Mouse (Mus musculus) forebrain, embryonic 14.5 days (tissue): ENCODE data around the gene Med18. TPM values are rescaled to one million over a fixed set of nuclear protein-coding genes. Genes with fewer than 3 reads are reported as not detected.

ENCODE experiments used
- ATAC-seq: fragments of 200-750 bp; cut with Nextera tagmentation; 2 replicates; pipeline ENCODE4 v1.8.0; 2017; ENCODE audit warnings: mild to moderate bottlenecking, moderate library complexity
- DNase-seq: peaks from one replicate; pipeline ENCODE4 v3.0.0-alpha.2; 2015; ENCODE audit warnings: low spot score
- H3K27ac ChIP-seq: fragments of 300-500 bp; sonication (generic); 2 replicates; pipeline ENCODE4 v1.5.1; 2014; ENCODE audit warnings: low read depth, mild to moderate bottlenecking, control low read depth, low read length, moderate library complexity
- H3K27me3 ChIP-seq: fragments of 300-500 bp; sonication (generic); replicated peaks from 2 replicates; pipeline ENCODE4 v1.6.1; 2014; ENCODE audit warnings: low read length, control low read depth, mixed read lengths; ENCODE audit not compliant: control insufficient read depth, insufficient read depth
- H3K36me3 ChIP-seq: fragments of 300-500 bp; sonication (generic); 2 replicates; pipeline ENCODE4 v1.6.1; 2014; ENCODE audit warnings: low read length, control low read depth; ENCODE audit not compliant: control insufficient read depth, insufficient read depth
- H3K4me1 ChIP-seq: fragments of 300-500 bp; sonication (generic); 2 replicates; pipeline ENCODE4 v1.6.1; 2014; ENCODE audit warnings: antibody characterized with exemption, low read length, control low read depth; ENCODE audit not compliant: control insufficient read depth, insufficient read depth
- H3K4me2 ChIP-seq: fragments of 300-500 bp; sonication (generic); 2 replicates; pipeline ENCODE4 v1.6.1; 2014; ENCODE audit warnings: mild to moderate bottlenecking, control low read depth, low read length
- H3K4me3 ChIP-seq: fragments of 300-500 bp; sonication (generic); 2 replicates; pipeline ENCODE4 v1.5.1; 2014; ENCODE audit warnings: low read depth, low read length, control low read depth
- H3K9ac ChIP-seq: fragments of 300-500 bp; sonication (generic); 2 replicates; pipeline ENCODE4 v1.6.1; 2014; ENCODE audit warnings: mild to moderate bottlenecking, low read length, control low read depth, moderate library complexity
- H3K9me3 ChIP-seq: fragments of 300-500 bp; sonication (generic); replicated peaks from 2 replicates; pipeline ENCODE4 v1.6.1; 2016; ENCODE audit warnings: low read length, control low read depth, mixed read lengths; ENCODE audit not compliant: control insufficient read depth
- WGBS: fragments of 180-500 bp; shearing (Covaris S2); extraction: QIAGEN DNeasy Blood & Tissue Kit; methylation state at CpG from one replicate; pipeline ENCODE4 v1.1.7; 2014; 5-methylcytosine and 5-hydroxymethylcytosine counted together
- polyA plus RNA-seq: library from polyadenylated mRNA; unstranded; fragments of >200 nt; fragmentation: Nextera tagmentation; extraction: Ambion mirVana; gene quantifications from 2 replicates; pipeline ENCODE4 v1.2.1, GENCODE M21; 2014

Gene Med18
- polyA plus RNA-seq, 1 experiment from 2014 or later = 6.2 TPM

GRCm38 (mm10) chr4:132444516-132444915 is 19.2 kb downstream of the Med18 start:
- H3K36me3 ChIP-seq = no peaks in the 10 kb centered on the region
- no peaks in the 10 kb centered on the region for H3K4me1 ChIP-seq
- no peak overlapping the region for H3K4me2 ChIP-seq
- no peaks in the 10 kb centered on the region for H3K9me3 ChIP-seq
- ATAC-seq (no peak), DNase-seq (no peak)
- no peaks in the 10 kb centered on the region for H3K27me3 ChIP-seq
- no peak overlapping the region for H3K27ac ChIP-seq
- WGBS = 86% methylated on average over 8 of the region's 8 CpGs
- no peak overlapping the region for H3K9ac ChIP-seq
- H3K4me3 ChIP-seq = no peak overlapping the region

DNA sequence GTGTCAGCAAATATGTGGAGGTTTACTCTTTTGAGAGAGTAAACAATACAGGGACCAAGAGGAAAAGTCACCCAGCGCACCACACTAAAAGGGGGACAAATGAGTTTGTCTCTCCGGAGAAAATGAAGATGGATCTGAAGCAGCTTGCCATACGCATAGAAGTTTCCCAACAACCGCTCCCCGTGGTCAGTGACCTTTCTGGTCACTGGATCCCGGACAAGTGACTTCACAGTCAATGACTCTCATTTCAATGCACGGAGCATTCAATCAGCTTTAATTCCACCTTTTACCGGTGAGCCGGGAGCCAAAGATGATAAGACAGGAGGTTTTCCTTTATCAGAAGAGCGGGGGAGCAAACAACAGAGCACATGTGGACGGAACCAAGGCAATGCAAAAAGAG is 25.9 kb downstream of the Med18 start:
- no peak overlapping the region for H3K4me2 ChIP-seq
- H3K9ac ChIP-seq = no peak overlapping the region
- WGBS = 42% methylated on average over 11 of the region's 11 CpGs
- no peak for ATAC-seq
- H3K27ac ChIP-seq = no peak overlapping the region
- no peak overlapping the region for H3K4me3 ChIP-seq
- no peaks in the 10 kb centered on the region for H3K27me3 ChIP-seq
- no peaks in the 10 kb centered on the region for H3K9me3 ChIP-seq
- H3K36me3 ChIP-seq = no peaks in the 10 kb centered on the region
- no peak for DNase-seq
- H3K4me1 ChIP-seq = no peaks in the 10 kb centered on the region

DNA sequence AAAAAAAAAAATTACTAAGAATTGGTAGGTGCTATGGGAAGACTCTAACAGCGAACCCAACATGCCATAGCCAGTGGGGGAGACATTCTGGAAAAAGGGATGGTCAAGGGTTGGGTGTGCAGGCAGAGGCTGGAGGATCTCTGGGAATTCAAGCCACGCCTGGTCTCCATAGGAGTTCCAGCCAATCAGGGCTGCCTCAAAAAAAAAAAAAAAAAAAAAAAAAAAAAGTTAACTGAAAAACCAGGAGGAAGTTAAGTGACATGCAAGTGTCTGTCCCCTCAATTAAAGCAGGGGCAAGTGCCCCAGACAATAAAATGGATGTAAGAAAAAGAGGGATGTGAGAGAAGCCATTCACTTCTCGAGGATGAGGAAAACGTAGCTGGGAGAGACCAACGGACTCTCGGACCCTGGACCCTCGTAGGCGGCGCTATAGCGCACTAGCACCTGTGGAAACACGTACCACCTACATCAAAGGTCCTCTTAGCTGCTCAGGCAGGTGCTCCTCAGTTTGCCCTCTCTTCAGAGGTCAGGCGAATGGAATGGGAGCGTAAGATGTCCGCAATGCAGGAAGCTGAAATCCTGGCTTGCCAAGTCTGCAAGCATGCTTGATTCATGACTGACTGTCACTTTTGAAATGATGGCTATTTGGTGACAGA is 30.9 kb downstream of the Med18 start:
- no peak overlapping the region for H3K4me2 ChIP-seq

GRCm38 (mm10) chr4:132428022-132428542 is 35.6 kb downstream of the Med18 start:
- Histone ChIP-seq H3K9ac (no peak overlapping the region), H3K4me1 (no peaks in the 10 kb centered on the region), H3K4me3 (no peak overlapping the region), H3K4me2 (no peak overlapping the region), H3K9me3 (no peaks in the 10 kb centered on the region), H3K27ac (no peak overlapping the region), H3K36me3 (no peaks in the 10 kb centered on the region), H3K27me3 (no peaks in the 10 kb centered on the region)
- ATAC-seq (no peak), DNase-seq (no peak)
- WGBS = 70% methylated on average over 9 of the region's 9 CpGs

More for the DNA sequence above, 30.9 kb downstream of the Med18 start:
- ATAC-seq = no peak
- no peaks in the 10 kb centered on the region for H3K4me1 ChIP-seq
- 18% methylated on average over 14 of the region's 14 CpGs for WGBS
- H3K36me3 ChIP-seq = no peaks in the 10 kb centered on the region
- no peak overlapping the region for H3K9ac ChIP-seq
- no peak overlapping the region for H3K27ac ChIP-seq
- H3K27me3 ChIP-seq = no peaks in the 10 kb centered on the region
- DNase-seq = no peak
- no peak overlapping the region for H3K4me3 ChIP-seq
- no peaks in the 10 kb centered on the region for H3K9me3 ChIP-seq

DNA sequence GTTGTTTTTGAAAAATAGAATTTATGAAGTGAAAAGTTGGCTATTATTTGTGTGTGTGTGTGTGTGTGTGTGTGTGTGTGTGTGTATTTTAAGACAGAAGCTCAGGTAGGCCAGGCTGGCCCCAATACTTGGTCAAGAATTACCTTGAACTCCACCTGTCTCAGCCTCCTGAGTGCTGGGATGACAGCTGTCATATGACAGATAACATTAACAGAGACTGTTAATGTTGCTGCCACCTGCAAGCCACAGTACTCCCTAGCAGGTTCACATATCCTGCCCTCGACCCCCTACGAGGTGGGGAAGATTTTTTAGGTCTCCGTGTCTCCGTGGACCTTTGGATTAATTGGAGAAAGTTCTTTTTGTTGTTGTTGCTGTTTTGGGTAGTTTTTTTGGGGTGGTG is 36.2 kb downstream of the Med18 start:
- Histone ChIP-seq H3K4me3 (no peak overlapping the region), H3K27ac (no peak overlapping the region), H3K4me2 (no peak overlapping the region), H3K9me3 (no peaks in the 10 kb centered on the region), H3K9ac (no peak overlapping the region), H3K4me1 (no peaks in the 10 kb centered on the region), H3K27me3 (no peaks in the 10 kb centered on the region), H3K36me3 (no peaks in the 10 kb centered on the region)
- DNase-seq (no peak), ATAC-seq (no peak)
- 90% methylated on average over 4 of the region's 4 CpGs for WGBS

DNA sequence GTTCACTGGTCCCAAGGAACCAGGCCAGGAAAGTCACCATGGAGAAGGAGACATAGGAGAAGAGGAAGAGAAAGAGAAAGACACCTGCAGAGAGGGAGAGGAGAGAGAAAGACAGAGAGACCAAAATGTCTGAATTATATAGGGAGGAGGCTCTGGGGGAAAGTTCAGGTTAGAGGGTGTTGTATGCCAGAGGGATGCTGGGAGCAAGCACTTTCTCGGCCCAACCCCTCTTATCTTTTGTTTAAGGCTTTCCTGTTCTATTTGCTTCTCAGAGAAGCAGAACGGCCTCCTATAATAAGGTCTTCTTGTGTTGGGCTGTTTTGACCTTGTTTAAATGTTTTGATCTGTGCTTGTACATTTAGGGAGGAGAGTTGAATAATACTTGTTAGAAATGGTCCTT is 37.7 kb downstream of the Med18 start:
- H3K4me2 ChIP-seq = no peak overlapping the region

DNA sequence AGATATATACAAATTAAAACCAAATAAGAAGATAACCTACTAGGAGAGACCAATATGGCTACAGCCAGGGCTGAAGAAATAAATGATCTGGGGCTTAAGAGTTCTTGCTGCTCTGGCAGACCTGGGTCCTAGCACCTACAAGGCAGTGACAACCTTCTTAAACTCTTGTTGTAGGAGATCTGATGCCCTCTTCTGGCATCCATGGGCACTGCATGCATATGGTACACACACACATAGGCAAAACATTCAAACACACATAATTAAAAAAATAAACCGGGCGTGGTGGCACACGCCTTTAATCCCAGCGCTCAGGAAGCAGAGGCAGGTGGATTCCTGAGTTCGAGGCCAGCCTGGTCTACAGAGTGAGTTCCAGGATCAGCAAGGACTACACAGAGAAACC is 39.0 kb downstream of the Med18 start:
- Histone ChIP-seq H3K9ac (no peak overlapping the region), H3K27me3 (no peaks in the 10 kb centered on the region), H3K9me3 (no peaks in the 10 kb centered on the region), H3K36me3 (no peaks in the 10 kb centered on the region), H3K4me3 (no peak overlapping the region), H3K27ac (no peak overlapping the region), H3K4me2 (no peak overlapping the region), H3K4me1 (peaks cover 14% of the 10 kb centered on the region)
- no peak for ATAC-seq
- WGBS = 92% methylated on average over 5 of the region's 5 CpGs
- DNase-seq = no peak

More for the DNA sequence above, 37.7 kb downstream of the Med18 start:
- H3K27me3 ChIP-seq = no peaks in the 10 kb centered on the region
- peaks cover 1% of the 10 kb centered on the region for H3K4me1 ChIP-seq
- no peak overlapping the region for H3K4me3 ChIP-seq
- DNase-seq (no peak), ATAC-seq (no peak)
- WGBS = 65% methylated on average over 2 of the region's 2 CpGs
- H3K36me3 ChIP-seq = no peaks in the 10 kb centered on the region
- no peak overlapping the region for H3K27ac ChIP-seq
- no peak overlapping the region for H3K9ac ChIP-seq
- no peaks in the 10 kb centered on the region for H3K9me3 ChIP-seq

DNA sequence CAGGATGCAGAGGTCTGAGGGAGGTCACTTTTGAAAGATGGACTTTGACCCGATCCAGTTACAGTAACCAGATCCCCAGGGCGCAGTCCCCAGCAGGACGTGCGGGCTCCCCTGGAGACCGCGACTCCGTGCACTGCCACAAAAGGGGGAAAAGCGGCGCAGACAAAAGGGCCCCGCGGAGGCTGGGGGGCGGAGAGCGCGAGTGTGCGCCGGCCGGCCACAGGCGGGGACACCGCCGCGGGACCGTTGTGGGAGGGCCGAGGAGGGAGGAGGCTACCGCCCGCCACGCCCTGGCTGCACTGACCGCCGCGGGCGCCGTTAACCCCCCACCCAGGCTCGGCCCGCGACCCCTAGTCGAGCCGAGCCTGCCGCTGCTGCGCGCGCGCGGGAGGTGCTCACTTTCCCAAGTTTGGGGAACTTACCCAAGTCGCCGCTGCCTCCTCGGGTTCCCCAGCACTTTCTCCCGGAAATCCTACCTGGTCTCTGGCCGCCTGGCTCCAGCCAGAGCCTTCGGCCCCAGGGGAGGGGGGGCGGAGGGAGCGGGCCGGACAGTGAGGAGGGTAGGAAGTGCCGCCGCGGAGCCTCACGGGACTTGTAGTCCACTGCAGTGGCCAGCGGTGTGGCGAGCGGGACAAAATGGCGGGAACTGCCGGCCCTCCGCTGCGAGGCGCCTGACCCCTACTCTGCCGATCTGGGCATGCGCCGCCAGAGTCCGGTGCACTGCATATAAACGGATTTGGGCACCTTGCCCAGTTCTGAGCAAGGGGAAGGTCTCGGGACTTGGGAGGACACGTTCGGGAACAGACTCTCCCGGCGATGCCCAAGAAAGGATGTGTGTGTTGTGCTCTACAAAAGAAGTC is 41.6 kb downstream of the Med18 start, which contains the start of gene Phactr4:
Phactr4 (minus strand) TSS at position 567 of the 860 bp plus-strand sequence.
- H3K9me3 ChIP-seq = no peaks in the 10 kb centered on the region
- peak within 1 kb of the TSS; percentile 84 for H3K9ac ChIP-seq
- H3K4me3 ChIP-seq = peak within 1 kb of the TSS; percentile 88
- no peaks in the 10 kb centered on the region for H3K27me3 ChIP-seq
- ATAC-seq = peak; percentile 98
- H3K4me2 ChIP-seq = peak within 1 kb of the TSS; percentile 59
- under 1% methylated on average over 49 of the region's 73 CpGs for WGBS
- peak; percentile 96 for DNase-seq
- H3K36me3 ChIP-seq = no peaks in the 10 kb centered on the region
- H3K4me1 ChIP-seq = peaks cover 14% of the 10 kb centered on the region
- peak within 1 kb of the TSS; percentile 92 for H3K27ac ChIP-seq

- DNase-seq (peak; percentile 57), ATAC-seq (no peak)
- peak overlapping the region; percentile 84 for H3K9ac ChIP-seq
- H3K4me2 ChIP-seq = peak overlapping the region; percentile 59
- peak overlapping the region; percentile 88 for H3K4me3 ChIP-seq
- H3K27ac ChIP-seq = peak overlapping the region; percentile 92
- no peaks in the 10 kb centered on the region for H3K27me3 ChIP-seq
- H3K4me1 ChIP-seq = peaks cover 14% of the 10 kb centered on the region
- no peaks in the 10 kb centered on the region for H3K36me3 ChIP-seq
- 0% methylated on average over 13 of the region's 13 CpGs for WGBS
- no peaks in the 10 kb centered on the region for H3K9me3 ChIP-seq
Measured at GRCm38 (mm10) chr4:132421556-132421922, 42.2 kb downstream of the Med18 start.
